Comparison of ENCODE assay signal across 18 mouse cellular contexts in genomic region chr9:75234983-75235627, GRCm38 (mm10). TPM values are rescaled to one million over a fixed set of nuclear protein-coding genes. Genes with fewer than 3 reads are reported as not detected.
DNase-seq lines count a peak whose midpoint lies in the region; ATAC-seq and TF ChIP-seq lines count a peak whose summit lies in the region.
"Had no signal": no experiment of that assay in that cellular context is flagged by ENCODE, and none has a peak within 500 bp of the region (broad histone marks: within the 10 kb centered on the region; RNA-seq: fewer than 3 reads in every experiment).

No protein-coding gene starts in this region.

- H3K36me3 ChIP-seq in heart, embryonic 15.5 days = no peaks in the 10 kb centered on the region
- H3K36me3 ChIP-seq in heart, embryonic 10.5 days = no peaks in the 10 kb centered on the region
- H3K36me3 ChIP-seq in stomach, postnatal 0 days (ENCODE audit: control insufficient read depth, insufficient read depth, low read length) = no peaks in the 10 kb centered on the region
- H3K36me3 ChIP-seq: embryonic facial prominence, embryonic 12.5 days; hindbrain, embryonic 12.5 days; limb, embryonic 13.5 days had no signal

- H3K27me3 ChIP-seq in heart, embryonic 15.5 days = peaks cover 11% of the 10 kb centered on the region
- peaks cover 44% of the 10 kb centered on the region for H3K27me3 ChIP-seq in heart, embryonic 10.5 days (ENCODE audit: insufficient read depth, poor library complexity, severe bottlenecking)
- H3K27me3 ChIP-seq in stomach, postnatal 0 days (ENCODE audit: control insufficient read depth, insufficient read depth, low read length) = 0 out of 2 replicates have a peak, but pooled peaks cover 3% of the 10 kb centered on the region

- H3K9ac ChIP-seq in heart, embryonic 15.5 days = no peak overlapping the region
- no peak overlapping the region for H3K9ac ChIP-seq in stomach, postnatal 0 days (ENCODE audit: low read length)
- H3K9ac ChIP-seq: embryonic facial prominence, embryonic 12.5 days; hindbrain, embryonic 12.5 days had no signal

- no peaks in the 10 kb centered on the region for H3K9me3 ChIP-seq in heart, embryonic 15.5 days (replicated peaks)
- no peaks in the 10 kb centered on the region for H3K9me3 ChIP-seq in heart, embryonic 10.5 days
- no peaks in the 10 kb centered on the region for H3K9me3 ChIP-seq in stomach, postnatal 0 days (ENCODE audit: control insufficient read depth, low read length)
- H3K9me3 ChIP-seq: embryonic facial prominence, embryonic 12.5 days; hindbrain, embryonic 12.5 days had no signal

- DNase-seq in cerebellum, postnatal 14 days = peak; percentile 43 to 52
- no peak for DNase-seq in cerebellum, postnatal 25 days
- no peak for DNase-seq in heart, embryonic 10.5 days (ENCODE audit: low spot score)
- DNase-seq in right cerebral cortex, adult 18-20 months = peak; percentile 62
- DNase-seq in right cerebral cortex, postnatal 14 days = no peak
- DNase-seq in stomach, postnatal 0 days (ENCODE audit: low spot score) = peak; percentile 38
- no peak for DNase-seq in spleen, adult 12 weeks (ENCODE audit: low spot score)
- DNase-seq: adrenal gland, postnatal 10 days; cerebellum, postnatal 36 days; kidney, postnatal 36 days; layer of hippocampus, postnatal 36 days; thymus, adult 18-20 months had no signal

- ATAC-seq in heart, embryonic 15.5 days (replicated peaks; ENCODE audit: insufficient number of reproducible peaks, insufficient read depth, low FRiP score, low read depth) = no peak
- no peak for ATAC-seq in stomach, postnatal 0 days (ENCODE audit: low FRiP score, low TSS enrichment)

- TF ChIP-seq EP300 in stomach, postnatal 0 days (optimal IDR thresholded peaks at IDR 0.05) = no peak

- TF ChIP-seq CTCF in stomach, postnatal 0 days (IDR thresholded peaks at IDR 0.05; ENCODE audit: low read depth) = no peak

- H3K4me3 ChIP-seq in heart, embryonic 15.5 days = no peak overlapping the region
- H3K4me3 ChIP-seq in heart, embryonic 10.5 days = no peak overlapping the region
- no peak overlapping the region for H3K4me3 ChIP-seq in stomach, postnatal 0 days (ENCODE audit: low read depth, low read length)
- H3K4me3 ChIP-seq: embryonic facial prominence, embryonic 12.5 days; hindbrain, embryonic 12.5 days; limb, embryonic 13.5 days; myocyte had no signal

- peaks cover 29% of the 10 kb centered on the region for H3K4me1 ChIP-seq in heart, embryonic 15.5 days (replicated peaks)
- H3K4me1 ChIP-seq in heart, embryonic 10.5 days = peaks cover 33% of the 10 kb centered on the region
- no peaks in the 10 kb centered on the region for H3K4me1 ChIP-seq in stomach, postnatal 0 days (replicated peaks; ENCODE audit: control insufficient read depth, insufficient read depth)

- WGBS in heart, embryonic 15.5 days = 61% methylated on average over 12 of the region's 12 CpGs
- 70% methylated on average over 12 of the region's 12 CpGs for WGBS in heart, embryonic 10.5 days
- WGBS in stomach, postnatal 0 days = 57% methylated on average over 12 of the region's 12 CpGs

- H3K4me2 ChIP-seq in heart, embryonic 15.5 days = no peak overlapping the region
- peak overlapping the region; percentile 17; the same call in 1 of the 2 replicates for H3K4me2 ChIP-seq in stomach, postnatal 0 days (replicated peaks; ENCODE audit: low read depth)
- H3K4me2 ChIP-seq: embryonic facial prominence, embryonic 12.5 days; hindbrain, embryonic 12.5 days; limb, embryonic 13.5 days; midbrain, embryonic 11.5 days had no signal

- peak overlapping the region; percentile 69 for H3K27ac ChIP-seq in heart, embryonic 15.5 days
- H3K27ac ChIP-seq in heart, embryonic 10.5 days = no peak overlapping the region
- H3K27ac ChIP-seq in stomach, postnatal 0 days (replicated peaks) = peak overlapping the region; percentile 87
- H3K27ac ChIP-seq: embryonic facial prominence, embryonic 12.5 days; hindbrain, embryonic 12.5 days; limb, embryonic 13.5 days had no signal

RNA-seq across cellular contexts. Expression of gene Myo5c, which starts 3.3 kb away (rescaled TPM):
- polyA plus RNA-seq in heart, embryonic 15.5 days (2015; fragmentation: Nextera tagmentation; extraction: Ambion mirVana) = 2.4 and 3.8 TPM in 2 replicates
- 0.51 and 1.4 TPM in 2 replicates for polyA plus RNA-seq in heart, embryonic 10.5 days (2016; fragmentation: Nextera tagmentation; extraction: Ambion mirVana)
- polyA plus RNA-seq in stomach, postnatal 0 days (2015; fragmentation: Nextera tagmentation; extraction: Ambion mirVana) = 11.4 and 13.2 TPM in 2 replicates

Comparison
In these comparisons a context has a peak if more than half of its experiments do, and no peak if none do; other contexts are left out.
1. DNase-seq: peak in cerebellum, postnatal 14 days (2 of 2), right cerebral cortex, adult 18-20 months (single experiment) and stomach, postnatal 0 days (single experiment); none in cerebellum, postnatal 25 days (0 of 2), heart, embryonic 10.5 days (single experiment), right cerebral cortex, postnatal 14 days (single experiment) and spleen, adult 12 weeks (single experiment).